Mouse (Mus musculus): ENCODE results near the gene Gm26661. TPM values are rescaled to one million over a fixed set of nuclear protein-coding genes. Genes with fewer than 3 reads are reported as not detected.

Gene Gm26661
- polyA plus RNA-seq, 1 experiment from 2014 or later = not detected

DNA sequence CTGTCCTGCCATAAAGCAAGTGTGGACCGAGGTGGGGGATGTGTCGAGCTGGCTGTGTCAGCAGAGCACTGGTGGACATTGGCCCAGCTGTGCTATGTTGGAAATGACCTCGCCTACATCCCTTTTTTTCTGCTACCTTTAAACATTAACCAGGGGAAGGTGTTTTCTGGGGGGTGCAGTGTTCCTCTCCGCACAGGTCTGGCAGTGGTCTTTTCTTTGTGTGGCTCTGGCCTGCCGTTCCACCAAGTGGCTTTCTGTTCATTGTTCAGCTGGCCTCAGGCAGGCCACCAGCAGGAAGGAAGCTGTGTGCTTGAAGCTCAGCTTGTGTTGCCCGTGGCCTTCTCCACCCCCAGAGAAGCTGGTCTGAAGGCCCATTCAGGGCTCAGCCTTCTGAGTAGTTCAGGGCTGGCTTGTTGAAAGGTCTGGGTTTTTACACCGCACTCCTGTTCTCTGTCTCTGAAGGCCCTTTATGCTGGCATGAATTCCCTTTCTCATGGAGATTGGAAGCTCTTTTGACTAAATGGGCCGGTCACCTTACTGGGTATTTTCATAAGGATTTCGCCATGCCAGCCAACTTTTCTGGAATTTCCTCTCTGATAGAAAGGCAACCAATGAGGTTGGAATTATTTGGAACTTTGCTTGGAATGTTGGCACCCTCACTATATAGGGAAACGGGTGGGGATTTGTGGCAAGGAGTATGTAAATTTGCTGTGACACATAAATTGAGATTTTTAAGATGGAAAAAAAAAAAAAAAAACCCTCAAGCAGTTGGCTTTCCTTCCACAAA lies 35.0 kb downstream of the Gm26661 start:
- DNase-seq (ENCODE audit: low spot score) (no peak), ATAC-seq (replicated peaks; ENCODE audit: low FRiP score, low TSS enrichment, low read depth) (peak; percentile 40)
- Histone ChIP-seq H3K9ac (ENCODE audit: low read length) (no peak overlapping the region), H3K36me3 (ENCODE audit: control insufficient read depth, insufficient read depth, low read length) (no peaks in the 10 kb centered on the region), H3K4me2 (ENCODE audit: low read length) (peak overlapping the region; percentile 11; the same call in 1 of the 2 replicates), H3K27ac (ENCODE audit: low read depth) (peak overlapping the region; percentile 58), H3K9me3 (ENCODE audit: control insufficient read depth, low read length) (no peaks in the 10 kb centered on the region), H3K27me3 (replicated peaks; ENCODE audit: control insufficient read depth, insufficient read depth, low read length) (no peaks in the 10 kb centered on the region), H3K4me3 (ENCODE audit: low read depth, low read length) (no peak overlapping the region), H3K4me1 (replicated peaks; ENCODE audit: control insufficient read depth, insufficient read depth, low read length) (peaks cover 28% of the 10 kb centered on the region)
- WGBS = 51% methylated on average over 10 of the region's 10 CpGs

DNA sequence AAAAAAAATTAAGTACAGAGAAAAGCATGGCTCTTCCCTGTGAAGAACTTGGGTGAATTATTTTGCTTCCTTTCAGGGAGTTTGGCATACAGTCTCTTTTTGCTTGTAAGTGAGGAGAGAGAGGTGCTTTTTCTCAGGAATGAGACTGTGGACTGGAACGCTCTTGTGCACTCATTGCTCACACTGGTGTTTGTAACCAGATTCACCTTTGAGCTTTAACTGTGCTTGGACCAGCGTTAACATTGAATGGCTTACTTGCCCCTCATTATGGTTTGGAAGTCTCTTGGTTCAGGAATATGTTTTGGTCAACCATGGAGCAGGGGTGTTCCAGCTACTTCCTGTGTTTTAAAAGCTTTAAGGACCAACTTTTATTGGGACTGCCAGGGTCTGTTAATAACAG lies 37.8 kb downstream of the Gm26661 start:
- 59% methylated on average over 2 of the region's 2 CpGs for WGBS
- Histone ChIP-seq H3K27ac (ENCODE audit: low read depth) (0 out of 2 replicates have a peak overlapping the region, but pooled peaks have one; percentile 57), H3K4me2 (ENCODE audit: low read length) (no peak overlapping the region; the same call in 1 of the 2 replicates), H3K27me3 (replicated peaks; ENCODE audit: control insufficient read depth, insufficient read depth, low read length) (no peaks in the 10 kb centered on the region), H3K4me1 (replicated peaks; ENCODE audit: control insufficient read depth, insufficient read depth, low read length) (peaks cover 18% of the 10 kb centered on the region), H3K9ac (ENCODE audit: low read length) (no peak overlapping the region), H3K9me3 (ENCODE audit: control insufficient read depth, low read length) (no peaks in the 10 kb centered on the region), H3K36me3 (ENCODE audit: control insufficient read depth, insufficient read depth, low read length) (no peaks in the 10 kb centered on the region), H3K4me3 (ENCODE audit: low read depth, low read length) (no peak overlapping the region)
- DNase-seq (ENCODE audit: low spot score) (no peak), ATAC-seq (replicated peaks; ENCODE audit: low FRiP score, low TSS enrichment, low read depth) (no peak)

GRCm38 (mm10) chr14:7831770-7832439 lies 40.5 kb downstream of the Gm26661 start:
- no peak for ATAC-seq (replicated peaks; ENCODE audit: low FRiP score, low TSS enrichment, low read depth)
- H3K27me3 ChIP-seq (replicated peaks; ENCODE audit: control insufficient read depth, insufficient read depth, low read length) = no peaks in the 10 kb centered on the region
- no peaks in the 10 kb centered on the region for H3K4me1 ChIP-seq (replicated peaks; ENCODE audit: control insufficient read depth, insufficient read depth, low read length)
- H3K9me3 ChIP-seq (ENCODE audit: control insufficient read depth, low read length) = no peaks in the 10 kb centered on the region
- no peak overlapping the region for H3K9ac ChIP-seq (ENCODE audit: low read length)
- H3K4me2 ChIP-seq (ENCODE audit: low read length) = no peak overlapping the region
- no peak overlapping the region for H3K4me3 ChIP-seq (ENCODE audit: low read depth, low read length)
- H3K27ac ChIP-seq (ENCODE audit: low read depth) = no peak overlapping the region
- H3K36me3 ChIP-seq (ENCODE audit: control insufficient read depth, insufficient read depth, low read length) = no peaks in the 10 kb centered on the region
- WGBS = 64% methylated on average over 1 of the region's 1 CpGs
- no peak for DNase-seq (ENCODE audit: low spot score)

- H3K4me2 ChIP-seq (ENCODE audit: low read length) = no peak overlapping the region
- no peaks in the 10 kb centered on the region for H3K9me3 ChIP-seq (ENCODE audit: control insufficient read depth, low read length)
- H3K36me3 ChIP-seq (ENCODE audit: control insufficient read depth, insufficient read depth, low read length) = no peaks in the 10 kb centered on the region
- DNase-seq (ENCODE audit: low spot score) (no peak), ATAC-seq (replicated peaks; ENCODE audit: low FRiP score, low TSS enrichment, low read depth) (no peak)
- no peak overlapping the region for H3K4me3 ChIP-seq (ENCODE audit: low read depth, low read length)
- no peak overlapping the region for H3K27ac ChIP-seq (ENCODE audit: low read depth)
- H3K4me1 ChIP-seq (replicated peaks; ENCODE audit: control insufficient read depth, insufficient read depth, low read length) = no peaks in the 10 kb centered on the region
- no peak overlapping the region for H3K9ac ChIP-seq (ENCODE audit: low read length)
- WGBS = 93% methylated on average over 5 of the region's 5 CpGs
- H3K27me3 ChIP-seq (replicated peaks; ENCODE audit: control insufficient read depth, insufficient read depth, low read length) = no peaks in the 10 kb centered on the region
Measured at GRCm38 (mm10) chr14:7832440-7832783, 41.0 kb downstream of the Gm26661 start.

GRCm38 (mm10) chr14:7833458-7833857 lies 42.1 kb downstream of the Gm26661 start:
- H3K27me3 ChIP-seq (replicated peaks; ENCODE audit: control insufficient read depth, insufficient read depth, low read length) = no peaks in the 10 kb centered on the region

GRCm38 (mm10) chr14:7838564-7839089 lies 47.2 kb downstream of the Gm26661 start:
- Histone ChIP-seq H3K27me3 (replicated peaks; ENCODE audit: control insufficient read depth, insufficient read depth, low read length) (no peaks in the 10 kb centered on the region), H3K27ac (ENCODE audit: low read depth) (no peak overlapping the region), H3K4me1 (replicated peaks; ENCODE audit: control insufficient read depth, insufficient read depth, low read length) (peaks cover 8% of the 10 kb centered on the region), H3K4me2 (ENCODE audit: low read length) (no peak overlapping the region), H3K4me3 (ENCODE audit: low read depth, low read length) (no peak overlapping the region), H3K36me3 (ENCODE audit: control insufficient read depth, insufficient read depth, low read length) (no peaks in the 10 kb centered on the region), H3K9ac (ENCODE audit: low read length) (no peak overlapping the region), H3K9me3 (ENCODE audit: control insufficient read depth, low read length) (no peaks in the 10 kb centered on the region)
- no peak for DNase-seq (ENCODE audit: low spot score)
- ATAC-seq (replicated peaks; ENCODE audit: low FRiP score, low TSS enrichment, low read depth) = no peak
- 69% methylated on average over 5 of the region's 5 CpGs for WGBS

More at GRCm38 (mm10) chr14:7833458-7833857, 42.1 kb downstream of the Gm26661 start:
- Histone ChIP-seq H3K9ac (ENCODE audit: low read length) (no peak overlapping the region), H3K27ac (ENCODE audit: low read depth) (no peak overlapping the region), H3K9me3 (ENCODE audit: control insufficient read depth, low read length) (no peaks in the 10 kb centered on the region), H3K4me3 (ENCODE audit: low read depth, low read length) (no peak overlapping the region), H3K4me2 (ENCODE audit: low read length) (no peak overlapping the region), H3K4me1 (replicated peaks; ENCODE audit: control insufficient read depth, insufficient read depth, low read length) (no peaks in the 10 kb centered on the region), H3K36me3 (ENCODE audit: control insufficient read depth, insufficient read depth, low read length) (no peaks in the 10 kb centered on the region)
- no peak for ATAC-seq (replicated peaks; ENCODE audit: low FRiP score, low TSS enrichment, low read depth)
- WGBS = 63% methylated on average over 4 of the region's 4 CpGs
- DNase-seq (ENCODE audit: low spot score) = no peak

DNA sequence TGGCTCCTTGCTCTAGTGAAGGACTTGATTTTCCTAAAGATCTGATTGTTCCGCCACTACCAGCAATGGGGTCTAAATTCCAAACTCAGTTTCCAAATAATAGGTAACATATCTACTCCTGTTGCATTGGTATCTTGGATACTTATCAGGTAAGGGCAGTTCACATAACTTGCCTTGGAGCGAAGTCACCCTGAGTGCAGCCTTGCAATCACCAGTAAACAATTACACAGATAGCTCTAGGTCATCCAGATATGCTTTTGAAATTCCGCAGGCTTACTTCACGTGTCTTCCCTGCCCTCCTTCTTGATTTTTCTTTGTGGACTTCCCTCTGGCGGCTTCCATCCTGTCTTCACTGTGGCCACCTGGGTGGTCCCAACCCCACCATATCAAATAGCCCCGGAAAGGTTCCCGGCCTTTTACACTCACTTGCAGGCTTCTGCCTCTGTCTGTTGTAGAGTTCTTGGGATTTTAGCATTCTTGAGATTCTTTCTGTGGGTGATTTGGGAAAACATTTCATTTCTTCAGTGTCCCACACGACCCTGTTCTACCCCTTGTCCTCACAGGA lies 48.6 kb downstream of the Gm26661 start:
- DNase-seq (ENCODE audit: low spot score) (no peak), ATAC-seq (replicated peaks; ENCODE audit: low FRiP score, low TSS enrichment, low read depth) (no peak)
- WGBS = 30% methylated on average over 8 of the region's 8 CpGs
- no peaks in the 10 kb centered on the region for H3K27me3 ChIP-seq (replicated peaks; ENCODE audit: control insufficient read depth, insufficient read depth, low read length)
- no peak overlapping the region for H3K4me2 ChIP-seq (ENCODE audit: low read length)
- H3K9me3 ChIP-seq (ENCODE audit: control insufficient read depth, low read length) = no peaks in the 10 kb centered on the region
- H3K27ac ChIP-seq (ENCODE audit: low read depth) = peak overlapping the region; percentile 30; the same call in 1 of the 2 replicates
- no peak overlapping the region for H3K9ac ChIP-seq (ENCODE audit: low read length)
- H3K36me3 ChIP-seq (ENCODE audit: control insufficient read depth, insufficient read depth, low read length) = no peaks in the 10 kb centered on the region
- peaks cover 8% of the 10 kb centered on the region for H3K4me1 ChIP-seq (replicated peaks; ENCODE audit: control insufficient read depth, insufficient read depth, low read length)
- no peak overlapping the region for H3K4me3 ChIP-seq (ENCODE audit: low read depth, low read length)

Data from intestine, embryonic 14.5 days (tissue).